Mouse (Mus musculus) layer of hippocampus, adult 8-10 months (tissue): ENCODE data around the gene Slc7a15. TPM values are rescaled to one million over a fixed set of nuclear protein-coding genes. Genes with fewer than 3 reads are reported as not detected.
"Not testable (repeated sequence)": the region's sequence is repeated elsewhere in the genome, so short reads cannot be mapped to it uniquely, and the experiment has no call there.

Experiments used
- DNase-seq, 2 experiments: peaks; one replicate each; pipeline ENCODE4 v3.0.0; 2022; ENCODE audit warnings: low spot score in 2 of 2
- total RNA-seq, 4 experiments: library from RNA; stranded (reverse); gene quantifications; 2 replicates each; pipeline ENCODE4 v1.2.4; 2022

The Slc7a15 gene
- total RNA-seq = not detected

DNA sequence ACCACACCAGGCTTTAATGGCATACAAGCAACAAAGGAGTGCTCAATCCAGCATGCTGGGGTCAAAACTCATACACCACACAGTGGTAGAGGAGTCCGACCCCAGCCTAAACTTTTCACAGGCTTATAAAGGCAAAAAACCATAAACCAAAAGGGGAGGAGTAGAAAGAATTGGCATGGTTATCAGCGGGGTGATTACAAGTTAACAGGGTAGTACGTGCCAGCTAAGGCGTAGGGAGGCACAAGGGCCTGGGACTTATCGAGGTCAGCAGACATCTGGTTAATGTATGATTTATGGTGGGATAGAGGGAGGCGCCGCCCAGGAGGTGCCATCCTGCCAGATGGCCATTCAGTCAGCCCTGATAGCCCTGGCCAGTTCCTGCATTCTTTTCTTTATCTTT, at the start of gene Slc7a15:
Gene Slc7a15 (minus strand): TSS at position 101 of the 400 bp plus-strand sequence.
- DNase-seq = not testable (repeated sequence)

DNA sequence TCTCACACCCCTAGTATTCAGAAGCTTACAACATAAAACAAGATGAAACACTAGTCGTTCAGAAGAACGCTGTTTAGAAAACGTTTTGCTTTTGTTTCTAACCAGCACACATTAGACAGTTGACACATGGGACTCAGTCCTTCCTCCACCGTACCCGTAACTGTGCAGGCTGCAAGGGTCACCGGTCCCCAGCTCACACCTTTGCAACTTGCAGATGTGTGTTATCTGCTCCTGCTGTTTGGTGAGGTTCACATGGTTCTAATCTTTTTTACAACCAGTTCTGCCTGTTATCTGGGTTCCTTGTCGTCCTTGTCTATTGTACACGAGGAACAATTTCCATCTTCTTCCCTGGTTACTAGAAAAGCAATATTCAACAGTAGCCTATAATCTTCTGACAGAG, 49.3 kb upstream of the Slc7a15 start:
- DNase-seq = not testable (repeated sequence)

DNA sequence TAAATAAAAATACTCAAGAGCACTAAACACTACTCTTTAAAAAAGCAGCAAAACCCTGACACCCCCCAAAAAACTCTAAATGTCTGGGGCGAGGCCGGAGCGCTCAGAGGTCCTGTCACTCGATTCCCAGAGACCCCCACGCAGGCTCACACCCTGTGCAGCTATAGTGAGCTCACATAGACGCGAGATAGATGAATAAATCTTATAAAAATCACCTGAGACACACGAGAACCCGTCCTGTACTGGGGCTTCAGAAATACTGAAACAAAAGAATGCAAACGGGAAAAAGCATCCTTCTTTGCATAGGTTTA, 42.5 kb upstream of the Slc7a15 start:
- DNase-seq = no peak

DNA sequence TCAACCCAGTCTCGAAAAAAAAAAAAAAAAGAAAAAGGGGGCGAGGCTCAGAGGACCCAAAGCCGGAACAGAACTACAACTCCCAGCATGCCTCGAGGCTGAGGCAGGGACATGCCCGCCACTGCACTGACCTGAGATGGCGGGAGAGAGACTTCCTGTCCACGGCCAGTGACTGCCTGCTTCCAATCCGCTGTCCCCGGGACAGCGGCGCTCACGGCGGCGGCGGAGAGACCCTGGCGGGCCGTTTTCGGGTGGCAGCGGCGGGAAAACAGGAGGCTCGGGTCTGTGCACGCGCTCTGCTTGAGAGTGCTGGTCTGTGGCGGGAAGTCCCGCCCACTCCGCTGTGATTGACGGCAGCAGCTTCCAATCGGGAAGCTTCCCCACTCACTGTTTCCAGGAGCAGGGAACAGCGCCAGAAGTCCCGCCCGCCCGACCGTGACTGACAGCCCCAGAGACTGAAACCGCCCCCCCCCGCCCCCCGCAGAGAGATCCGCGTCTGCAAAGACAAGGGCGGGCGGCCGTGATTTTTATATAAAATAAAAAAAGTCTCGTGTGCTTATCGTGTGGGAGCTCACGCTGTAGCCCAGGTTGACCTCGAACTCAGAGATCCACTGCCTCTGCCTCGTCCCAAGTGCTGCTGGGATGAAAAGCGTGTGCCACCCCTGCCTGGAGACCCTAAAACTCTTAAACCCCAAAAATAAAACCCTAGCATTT, 42.0 kb upstream of the Slc7a15 start:
- DNase-seq = peak; percentile 96 to 99

DNA sequence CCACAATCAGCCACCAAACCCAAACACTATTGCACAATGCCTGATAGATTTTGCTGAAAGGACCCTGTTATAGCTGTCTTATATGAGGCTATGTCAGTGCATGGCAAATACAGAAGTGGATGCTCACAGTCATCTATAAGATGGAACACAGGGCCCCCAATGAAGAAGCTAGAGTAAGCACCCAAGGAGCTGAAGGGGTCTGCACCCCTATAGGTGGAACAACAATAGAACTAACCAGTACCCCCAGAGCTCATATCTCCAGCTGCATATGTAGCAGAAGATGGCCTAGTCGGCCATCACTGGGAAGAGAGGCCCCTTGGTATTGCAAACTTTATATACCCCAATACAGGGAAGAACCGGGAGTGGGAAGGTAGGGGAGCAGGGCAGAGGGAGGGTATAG, 41.3 kb upstream of the Slc7a15 start:
- DNase-seq = not testable (repeated sequence)

DNA sequence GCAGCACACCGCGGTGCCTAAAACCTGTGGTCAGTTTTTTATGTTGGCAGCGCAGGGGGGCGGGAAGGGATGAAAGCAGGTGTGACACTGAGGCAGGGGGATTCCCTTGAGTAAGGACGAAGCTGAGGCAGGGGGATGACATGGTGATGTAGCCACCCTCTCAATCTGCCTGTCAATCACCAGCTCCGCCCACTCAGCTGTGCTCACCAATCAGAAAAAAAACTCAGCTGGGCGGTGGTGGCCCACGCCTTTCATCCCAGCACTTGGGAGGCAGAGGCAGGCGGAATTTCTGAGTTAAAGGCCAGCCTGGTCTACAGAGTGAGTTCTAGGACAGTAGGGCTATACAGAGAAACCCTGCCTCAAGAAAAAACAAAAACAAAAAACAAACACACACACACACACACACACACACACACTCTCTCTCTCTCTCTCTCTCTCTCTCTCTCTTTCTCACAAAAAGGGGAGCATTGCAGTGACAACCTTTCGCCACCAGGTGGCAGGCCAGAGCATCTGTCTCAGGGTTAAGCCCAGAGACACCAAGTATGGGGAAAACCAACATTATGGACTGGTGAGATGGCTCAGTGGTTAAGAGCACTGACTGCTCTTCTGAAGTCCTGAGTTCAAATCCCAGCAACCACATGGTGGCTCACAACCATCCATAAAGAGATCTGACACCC, 39.7 kb upstream of the Slc7a15 start:
- peak; percentile 51 to 65 for DNase-seq

DNA sequence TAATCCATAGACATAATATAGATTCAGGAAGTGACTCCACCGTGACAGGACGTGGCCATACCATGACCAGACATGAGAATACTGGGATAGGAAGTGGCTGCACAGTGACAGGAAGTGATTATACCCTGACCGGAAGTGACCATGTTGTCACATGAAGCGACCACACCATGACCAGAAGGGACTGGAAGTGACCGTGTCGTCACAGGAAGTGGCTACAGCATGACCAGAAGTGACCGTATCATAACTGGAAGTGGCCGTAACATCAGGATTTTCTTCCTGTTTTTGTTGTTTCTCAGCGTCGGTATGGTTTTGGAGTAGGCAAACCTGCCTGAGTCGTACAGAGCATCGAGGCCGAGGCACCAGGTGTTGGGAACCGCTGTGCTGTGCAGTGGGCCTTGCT, 38.1 kb upstream of the Slc7a15 start:
- DNase-seq = no peak

DNA sequence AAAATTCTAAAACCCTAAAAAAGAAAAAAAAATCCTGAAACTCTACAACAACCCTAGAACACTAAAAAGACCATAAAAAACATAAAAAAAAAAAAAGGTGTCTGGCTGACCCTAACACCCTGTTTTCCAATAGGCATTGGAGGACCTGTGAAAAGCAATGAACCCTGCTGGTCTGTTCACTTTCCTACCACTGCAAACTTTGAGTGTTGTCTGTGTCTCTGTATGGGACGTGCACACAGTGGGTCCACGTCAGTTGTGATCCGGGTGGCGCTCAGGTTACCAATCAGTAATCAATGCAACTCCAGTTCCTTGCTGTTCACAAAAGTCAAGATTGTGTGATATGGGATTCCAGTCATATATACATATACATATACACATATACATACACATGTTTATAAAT, 36.7 kb upstream of the Slc7a15 start:
- no peak for DNase-seq

DNA sequence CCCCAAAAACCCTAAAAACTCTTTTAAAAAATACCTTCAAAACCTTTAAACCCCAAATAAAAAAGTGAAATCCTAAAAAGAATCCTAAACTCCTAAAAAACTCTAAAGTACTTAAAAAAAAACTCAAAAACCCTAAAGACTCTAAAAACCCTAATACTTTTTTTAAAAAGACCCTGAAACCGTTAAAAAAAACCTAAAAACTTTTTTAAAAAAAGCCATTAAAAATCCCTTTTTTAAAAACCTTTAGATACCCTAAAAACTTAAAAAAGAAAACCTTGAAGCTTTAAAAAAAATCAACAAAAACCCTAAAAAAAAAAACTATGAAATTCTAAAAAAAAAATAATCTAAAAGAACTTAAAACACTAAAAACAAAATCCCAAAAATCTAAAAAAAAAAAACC, 35.4 kb upstream of the Slc7a15 start:
- DNase-seq = no peak

DNA sequence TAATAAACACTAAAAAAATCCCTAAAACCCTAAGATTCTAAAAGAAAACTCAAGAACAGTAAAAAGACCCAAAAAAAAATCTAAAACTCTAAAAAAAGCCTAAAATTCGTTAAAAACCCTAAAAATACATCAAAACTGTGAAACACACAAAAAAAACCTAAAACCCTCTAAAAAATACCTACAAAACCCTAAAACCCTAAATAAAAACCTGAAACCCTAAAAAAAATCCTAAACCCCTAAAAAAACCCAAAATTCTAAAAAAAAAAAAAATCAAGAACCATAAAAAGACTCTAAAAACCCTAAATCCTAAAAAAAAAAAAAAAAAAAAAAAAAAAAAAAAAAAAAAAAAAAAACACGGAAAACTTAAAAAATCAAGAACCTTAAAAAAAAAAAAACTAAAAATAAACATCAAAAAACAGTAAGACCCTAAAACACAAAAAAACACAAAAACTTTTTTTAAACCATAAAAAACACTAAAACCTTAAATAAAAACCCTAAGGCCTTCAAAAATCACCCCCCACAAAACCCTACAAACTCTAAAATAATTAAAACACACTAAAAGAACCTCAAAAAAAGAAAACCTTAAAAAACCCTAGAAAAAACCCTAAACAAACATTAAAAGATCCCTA, 34.0 kb upstream of the Slc7a15 start:
- DNase-seq = no peak

DNA sequence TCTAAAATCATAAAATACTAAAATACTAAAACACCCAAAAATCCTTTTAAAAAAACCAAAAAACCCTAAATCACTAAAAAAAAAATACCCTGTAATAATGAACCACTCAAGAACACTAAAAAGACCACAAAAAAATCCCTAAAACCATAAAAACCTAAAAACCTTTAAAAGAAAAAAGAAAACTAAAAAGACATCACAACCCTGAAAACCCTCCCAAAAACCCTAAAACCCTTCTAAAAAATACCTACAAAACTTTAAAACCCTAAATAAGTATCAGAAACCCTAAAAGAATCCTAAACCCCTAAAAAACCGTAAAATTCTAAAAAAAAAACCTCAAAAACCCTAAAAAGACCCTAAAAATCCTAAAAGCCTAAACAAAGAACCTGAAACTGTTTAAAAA, 32.8 kb upstream of the Slc7a15 start:
- DNase-seq = no peak

DNA sequence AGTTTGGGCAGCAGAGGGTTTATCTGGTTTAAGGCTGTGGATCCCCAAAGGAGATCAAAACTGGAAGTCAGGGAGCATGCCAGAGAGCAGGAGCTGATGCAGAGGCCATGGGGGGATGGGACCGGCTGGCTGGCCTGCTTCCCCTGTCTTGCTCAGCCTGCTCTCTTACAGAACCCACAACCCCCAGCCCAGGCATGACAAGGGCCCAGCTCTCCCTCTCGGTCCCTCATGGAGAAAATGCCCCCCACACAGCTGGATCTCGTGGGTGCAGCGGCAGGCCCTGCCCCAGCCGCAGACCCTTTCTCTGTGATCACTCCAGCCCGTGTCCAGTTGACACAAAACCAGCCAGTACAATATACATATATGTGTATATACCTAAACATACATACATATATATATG, 30.7 kb upstream of the Slc7a15 start:
- DNase-seq = no peak

DNA sequence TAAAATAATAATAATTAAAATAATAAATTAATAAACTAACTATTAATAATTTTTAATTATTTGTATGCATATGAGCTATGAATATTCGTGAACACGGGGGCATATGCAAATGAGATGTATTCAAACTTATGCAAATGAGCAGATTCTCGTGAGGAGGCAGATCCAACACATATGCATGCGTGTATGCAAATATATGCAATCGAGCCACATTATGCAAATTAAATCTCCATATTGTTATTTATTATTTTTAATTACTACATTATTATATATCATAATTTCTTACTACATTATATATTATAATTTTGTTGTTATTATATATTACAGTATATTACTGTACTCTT, 21.8 kb upstream of the Slc7a15 start:
- no peak for DNase-seq

DNA sequence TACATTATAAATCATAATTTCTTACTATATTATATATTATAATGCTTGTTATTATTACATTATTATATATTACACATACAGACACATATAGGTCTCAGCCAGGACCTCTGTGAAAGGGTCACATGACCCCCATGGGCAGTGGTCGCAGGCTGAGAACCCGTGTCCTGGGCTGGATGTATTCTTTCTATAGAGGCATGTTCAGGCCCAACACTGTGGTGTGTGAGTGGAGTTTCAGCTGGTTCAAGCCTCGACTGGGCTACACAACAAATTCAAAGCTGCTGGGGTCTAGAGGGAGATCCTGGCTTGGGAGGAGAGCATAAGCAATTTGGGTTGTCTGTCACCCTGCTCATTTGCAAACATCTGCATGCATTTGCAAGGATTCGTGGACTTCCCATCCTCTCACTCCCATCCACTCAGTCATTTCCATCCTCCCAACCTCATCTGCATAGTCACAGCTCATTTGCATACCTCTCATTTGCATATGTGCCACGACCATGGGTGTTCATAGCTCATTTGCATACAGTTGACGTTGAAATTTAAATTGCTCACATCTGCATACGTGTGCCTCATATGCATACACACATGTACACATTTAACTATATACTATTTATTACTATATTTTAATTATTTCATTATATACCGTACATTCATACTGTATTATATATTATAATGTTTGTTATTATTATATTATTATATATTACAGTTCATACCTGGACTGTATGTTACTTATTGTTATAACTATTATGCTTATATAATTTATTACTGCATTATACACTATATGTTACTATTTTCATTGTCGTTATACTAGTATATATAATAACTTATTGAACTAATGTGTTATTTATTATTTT, 21.2 kb upstream of the Slc7a15 start:
- no peak for DNase-seq

DNA sequence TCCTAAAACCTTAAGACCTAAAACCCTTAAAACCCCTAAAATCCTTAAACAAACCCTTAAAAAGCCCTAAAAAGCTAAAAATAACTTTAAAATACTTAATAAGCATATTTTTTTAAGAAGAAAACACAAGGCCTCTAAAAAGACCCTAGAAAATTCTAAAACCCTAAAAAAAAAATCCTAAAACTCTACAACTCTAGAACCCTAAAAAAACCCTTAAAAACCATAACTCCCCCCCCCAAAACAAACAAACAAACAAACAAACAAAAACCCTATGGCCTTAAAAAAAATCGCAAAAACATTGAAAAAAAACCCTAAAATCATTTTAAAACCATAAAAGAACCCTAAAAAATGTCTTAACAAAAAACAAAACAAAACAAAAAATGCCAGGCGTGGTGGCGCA, 19.4 kb upstream of the Slc7a15 start:
- no peak for DNase-seq

DNA sequence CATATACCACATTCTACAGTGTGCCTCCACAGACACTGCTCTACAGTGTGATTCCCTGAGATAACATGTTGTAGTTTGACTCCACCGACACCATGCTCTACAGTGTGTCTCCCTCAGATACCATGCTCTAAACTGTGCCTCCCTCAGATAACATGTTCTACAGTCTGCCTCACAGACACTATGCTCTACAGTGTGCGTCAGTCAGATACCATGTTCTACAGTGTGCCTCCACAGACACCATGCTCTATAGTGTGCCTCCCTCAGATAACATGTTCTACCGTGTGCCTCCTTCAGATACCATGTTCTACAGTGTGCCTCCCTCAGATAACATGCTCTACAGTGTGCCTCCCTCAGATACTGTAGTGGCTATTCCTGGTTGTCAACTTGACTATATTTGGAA, 10.2 kb upstream of the Slc7a15 start:
- no peak for DNase-seq

DNA sequence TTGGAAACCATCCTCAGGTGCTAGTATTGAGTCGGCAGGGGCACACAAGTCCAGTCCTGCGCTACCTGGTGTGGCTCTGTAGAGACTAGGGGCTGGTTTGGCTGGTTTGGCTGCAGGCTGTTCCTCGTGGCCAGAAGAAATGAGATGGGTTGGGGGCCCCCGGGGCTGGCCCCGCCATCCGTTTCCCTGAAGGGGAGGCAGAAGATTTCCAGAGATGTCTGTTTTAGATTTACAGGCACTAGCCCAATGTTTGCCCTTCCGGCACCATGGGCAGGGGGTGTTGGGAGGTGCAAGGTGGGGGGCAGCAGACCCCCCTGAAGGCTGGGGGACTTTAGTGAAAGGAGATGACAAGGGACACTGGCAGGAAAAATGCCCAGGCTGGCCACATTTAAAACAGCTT, 3.3 kb downstream of the Slc7a15 start:
- DNase-seq = no peak

DNA sequence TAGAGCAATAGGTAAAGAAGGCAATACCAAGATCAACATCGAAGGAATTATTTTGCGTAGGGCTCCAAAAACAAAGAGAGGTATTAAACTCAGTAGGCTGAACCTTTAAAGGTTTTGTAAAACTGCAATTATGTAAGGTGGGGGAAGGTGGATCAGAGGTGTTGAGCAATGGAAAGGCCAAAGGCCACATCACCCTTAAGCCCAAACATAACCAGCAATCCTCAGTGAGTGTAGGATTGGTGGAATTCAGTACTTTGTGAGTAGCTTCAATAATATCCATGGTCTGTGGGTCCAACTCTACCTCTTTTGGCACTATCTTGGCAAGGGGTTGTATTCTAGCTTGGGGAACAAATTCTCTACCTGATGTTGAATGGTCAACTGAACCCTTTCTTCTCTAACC, 7.5 kb downstream of the Slc7a15 start:
- DNase-seq = not testable (repeated sequence)

DNA sequence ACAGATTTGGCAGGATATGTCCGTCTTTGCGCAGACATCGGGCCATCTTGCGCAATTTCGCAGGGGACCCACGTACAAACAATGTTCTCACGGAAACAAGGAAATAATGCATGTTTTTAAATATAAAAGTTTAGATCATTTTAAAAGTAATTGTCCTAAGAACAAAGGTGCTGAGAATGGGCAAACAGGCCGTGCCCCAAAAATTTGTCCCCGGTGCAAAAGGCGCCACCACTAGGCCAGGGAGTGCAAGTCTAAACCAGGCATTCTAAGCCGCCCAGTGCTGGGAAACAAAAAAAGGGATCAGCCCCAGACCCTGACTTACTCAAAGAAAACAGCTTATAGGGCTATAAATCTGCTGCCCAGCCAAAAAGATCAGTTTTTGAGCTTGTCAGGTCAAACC, 25.5 kb downstream of the Slc7a15 start:
- no peak for DNase-seq

DNA sequence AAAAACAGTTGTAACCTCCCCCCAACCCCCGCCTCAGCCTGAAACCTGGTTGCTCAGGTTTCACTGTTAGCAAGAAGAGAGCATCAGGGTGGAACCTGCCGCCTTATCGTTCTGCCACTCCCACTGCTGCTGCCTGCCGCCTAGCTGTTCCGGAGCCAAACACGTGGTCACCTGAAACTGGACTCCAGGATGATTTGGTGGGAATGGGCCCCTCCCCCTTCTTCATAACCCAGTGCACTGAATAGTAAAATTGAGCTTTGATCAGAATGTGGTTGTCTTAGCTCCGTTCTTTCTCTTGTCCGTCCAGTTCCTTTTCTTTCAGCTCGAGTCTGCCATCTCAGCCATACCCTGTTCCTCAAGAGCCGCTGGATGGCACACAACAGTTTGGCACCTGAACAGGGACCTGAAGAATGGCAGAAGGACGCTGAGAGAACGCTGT, 26.9 kb downstream of the Slc7a15 start:
- DNase-seq = not testable (repeated sequence)

DNA sequence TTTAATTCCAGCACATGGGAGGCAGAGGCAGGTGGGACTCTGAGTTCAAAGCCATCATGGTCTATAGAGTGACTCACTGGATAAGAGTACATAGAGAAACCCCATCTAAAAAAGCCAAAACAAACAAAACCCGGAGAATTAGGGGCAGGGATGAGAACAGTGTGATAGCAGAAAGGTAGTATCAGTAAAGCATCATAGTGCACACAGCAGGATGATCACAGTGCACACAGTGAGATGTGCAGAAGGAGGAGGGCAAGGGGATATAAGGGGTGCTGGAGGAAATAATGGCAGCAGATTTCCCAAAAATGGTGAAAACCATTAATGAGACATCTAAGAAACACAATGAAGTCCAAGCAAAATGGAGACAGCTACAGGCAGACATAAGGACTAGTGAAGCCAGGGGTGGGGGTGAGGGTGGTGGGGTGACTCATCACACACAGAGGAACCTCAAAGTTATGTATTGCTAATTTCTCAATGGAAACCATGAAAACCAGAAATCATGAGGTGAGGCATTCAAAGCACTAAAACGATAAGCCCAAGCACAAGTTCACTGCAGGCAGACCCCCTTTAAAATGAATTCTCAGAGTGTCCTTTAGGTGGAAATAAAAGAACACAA, 27.5 kb downstream of the Slc7a15 start:
- DNase-seq = not testable (repeated sequence)

DNA sequence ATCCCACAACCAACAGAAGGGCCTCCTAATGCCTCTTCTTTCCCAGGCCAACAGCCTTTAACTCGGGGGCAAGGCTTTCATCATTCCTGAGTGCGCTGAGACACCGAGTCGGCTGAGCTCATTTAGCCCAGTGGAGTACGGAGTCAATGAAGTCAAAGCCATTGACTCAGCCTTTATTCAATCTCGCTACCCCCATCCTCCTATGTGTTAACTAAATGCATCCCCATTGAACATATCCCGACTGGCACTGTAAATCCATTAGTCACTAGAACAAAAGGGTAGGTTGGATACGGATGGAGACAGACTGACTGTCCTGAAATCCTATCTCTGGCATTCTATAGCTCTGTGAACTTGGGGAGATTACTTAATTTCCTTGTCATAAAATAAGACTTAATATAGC, 36.7 kb downstream of the Slc7a15 start:
- DNase-seq = not testable (repeated sequence)
